Comparison of ENCODE assay signal across 8 mouse cellular contexts in genomic region chr11:51763955-51764354, GRCm38 (mm10). TPM values are rescaled to one million over a fixed set of nuclear protein-coding genes. Genes with fewer than 3 reads are reported as not detected.
DNase-seq lines count a peak whose midpoint lies in the region; ATAC-seq and TF ChIP-seq lines count a peak whose summit lies in the region.

No protein-coding gene starts in this region.

- no peaks in the 10 kb centered on the region for H3K9me3 ChIP-seq in lung, embryonic 15.5 days
- H3K9me3 ChIP-seq in forebrain, embryonic 10.5 days: no peaks in the 10 kb centered on the region
- no peaks in the 10 kb centered on the region for H3K9me3 ChIP-seq in limb, embryonic 15.5 days

- peak; percentile 35; the same call in 1 of the 2 replicates for ATAC-seq in lung, embryonic 15.5 days (ENCODE audit: borderline replicate concordance, extremely low read depth, low FRiP score, low TSS enrichment)
- no peak for ATAC-seq in limb, embryonic 15.5 days (ENCODE audit: insufficient number of reproducible peaks, low FRiP score, low TSS enrichment, low read depth)

- peak overlapping the region; percentile 87 for H3K9ac ChIP-seq in lung, embryonic 15.5 days
- H3K9ac ChIP-seq in limb, embryonic 15.5 days: peak overlapping the region; percentile 80

- no peak for DNase-seq in lung, postnatal 14 days
- no peak for DNase-seq in forebrain, embryonic 10.5 days (ENCODE audit: extremely low spot score, low spot score)
- no peak for DNase-seq in c-Kit-positive CD71-positive TER-119-positive erythroid progenitor cells, embryonic 14.5 days (ENCODE audit: low spot score)
- no peak for DNase-seq in ovary, postnatal 14 days (ENCODE audit: low spot score)
- DNase-seq in kidney, postnatal 36 days: no peak

- no peak for TF ChIP-seq POLR2A in small intestine, adult 2 months (IDR thresholded peaks at IDR 0.05; ENCODE audit: low read depth, low read length)

- H3K27me3 ChIP-seq in lung, embryonic 15.5 days: peaks cover 3% of the 10 kb centered on the region; the same call in 1 of the 2 replicates
- H3K27me3 ChIP-seq in forebrain, embryonic 10.5 days (ENCODE audit: poor library complexity, severe bottlenecking): peaks cover 9% of the 10 kb centered on the region; the same call in 1 of the 2 replicates
- peaks cover 4% of the 10 kb centered on the region; the same call in 1 of the 2 replicates for H3K27me3 ChIP-seq in limb, embryonic 15.5 days
- H3K27me3 ChIP-seq in small intestine, adult 2 months (ENCODE audit: control insufficient read depth, insufficient read depth, low read length): no peaks in the 10 kb centered on the region

- H3K36me3 ChIP-seq in lung, embryonic 15.5 days: no peaks in the 10 kb centered on the region
- no peaks in the 10 kb centered on the region for H3K36me3 ChIP-seq in forebrain, embryonic 10.5 days (replicated peaks)
- H3K36me3 ChIP-seq in limb, embryonic 15.5 days: no peaks in the 10 kb centered on the region
- no peaks in the 10 kb centered on the region for H3K36me3 ChIP-seq in small intestine, adult 2 months (ENCODE audit: control insufficient read depth, insufficient read depth, low read length)

- 3% methylated on average over 13 of the region's 13 CpGs for WGBS in lung, embryonic 15.5 days
- 8% methylated on average over 13 of the region's 13 CpGs for WGBS in forebrain, embryonic 10.5 days
- 4% methylated on average over 13 of the region's 13 CpGs for WGBS in limb, embryonic 15.5 days
- 2% methylated on average over 13 of the region's 13 CpGs for WGBS in small intestine, adult 2 months

- TF ChIP-seq CTCF in small intestine, adult 2 months (IDR thresholded peaks at IDR 0.05; ENCODE audit: extremely low read depth, insufficient read length, insufficient replicate concordance, low read depth, low read length): no peak

- peaks cover 8% of the 10 kb centered on the region for H3K4me1 ChIP-seq in lung, embryonic 15.5 days
- H3K4me1 ChIP-seq in forebrain, embryonic 10.5 days: peaks cover 22% of the 10 kb centered on the region
- H3K4me1 ChIP-seq in limb, embryonic 15.5 days: peaks cover 10% of the 10 kb centered on the region; the same call in 1 of the 2 replicates
- peaks cover 17% of the 10 kb centered on the region for H3K4me1 ChIP-seq in small intestine, adult 2 months (ENCODE audit: control insufficient read depth, insufficient read depth, insufficient read length, low read length)

- H3K4me2 ChIP-seq in lung, embryonic 15.5 days: peak overlapping the region; percentile 79
- peak overlapping the region; percentile 75 for H3K4me2 ChIP-seq in limb, embryonic 15.5 days

- no peak overlapping the region; the same call in 1 of the 2 replicates for H3K27ac ChIP-seq in lung, embryonic 15.5 days
- H3K27ac ChIP-seq in forebrain, embryonic 10.5 days: peak overlapping the region; percentile 83
- no peak overlapping the region for H3K27ac ChIP-seq in limb, embryonic 15.5 days
- H3K27ac ChIP-seq in small intestine, adult 2 months (ENCODE audit: insufficient read depth, low read depth, low read length): peak overlapping the region; percentile 74

- H3K4me3 ChIP-seq in lung, embryonic 15.5 days: peak overlapping the region; percentile 98
- H3K4me3 ChIP-seq in forebrain, embryonic 10.5 days: peak overlapping the region; percentile 93
- peak overlapping the region; percentile 74 for H3K4me3 ChIP-seq in limb, embryonic 15.5 days
- H3K4me3 ChIP-seq in small intestine, adult 2 months (ENCODE audit: low read depth, low read length): peak overlapping the region; percentile 88

RNA-seq across cellular contexts. Expression of gene Sar1b, which starts 0.5 kb away (rescaled TPM):
- 104 and 120 TPM in 2 replicates for polyA plus RNA-seq in lung, embryonic 15.5 days (2015; fragmentation: Nextera tagmentation; extraction: Ambion mirVana)
- 112 and 114 TPM in 2 replicates for polyA plus RNA-seq in forebrain, embryonic 10.5 days (2016; fragmentation: Nextera tagmentation; extraction: Ambion mirVana)
- 121 and 124 TPM in 2 replicates for polyA plus RNA-seq in limb, embryonic 15.5 days (2015; fragmentation: Nextera tagmentation; extraction: Ambion mirVana)
- polyA plus RNA-seq in small intestine, adult 2 months (2012; rRNA removed): 11.4 and 19.9 TPM in 2 replicates

RNA-seq across cellular contexts. Expression of gene Sec24a, which starts 0.5 kb away (rescaled TPM):
- polyA plus RNA-seq in lung, embryonic 15.5 days (2015; fragmentation: Nextera tagmentation; extraction: Ambion mirVana): 10.6 and 12.6 TPM in 2 replicates
- 12.8 and 14.0 TPM in 2 replicates for polyA plus RNA-seq in forebrain, embryonic 10.5 days (2016; fragmentation: Nextera tagmentation; extraction: Ambion mirVana)
- polyA plus RNA-seq in limb, embryonic 15.5 days (2015; fragmentation: Nextera tagmentation; extraction: Ambion mirVana): 17.0 and 17.4 TPM in 2 replicates
- polyA plus RNA-seq in small intestine, adult 2 months (2012; rRNA removed): 36.6 and 56.9 TPM in 2 replicates

Comparison
In these comparisons a context has a peak if more than half of its experiments do, and no peak if none do; other contexts are left out.
1. H3K27ac ChIP-seq: peak in forebrain, embryonic 10.5 days (single experiment) and small intestine, adult 2 months (single experiment); none in lung, embryonic 15.5 days (single experiment) and limb, embryonic 15.5 days (single experiment).
2. Peak in every context shown above with its lines, with median percentiles within 50 percentile points of each other: H3K4me3 ChIP-seq.